Mouse (Mus musculus): ENCODE measurements at regions not wholly inside any gene's neighbourhood (a gene's known extent, or its start where the extent isn't known, plus 50 kb on each side); places are given as distances from the start of the nearest gene placed in this dataset.

GRCm38 (mm10) chr13:37468304-37469178 lies 123.5 kb downstream of the Ly86 start:
- no peak for DNase-seq

- DNase-seq: no peak
These were observed 125.4 kb downstream of the Ly86 start for GRCm38 (mm10) chr13:37470230-37470907.

- no peak for DNase-seq
These were observed 128.4 kb downstream of the Ly86 start for GRCm38 (mm10) chr13:37473359-37473758.

- DNase-seq: no peak
These were observed 130.8 kb downstream of the Ly86 start for GRCm38 (mm10) chr13:37475804-37476203.

- DNase-seq: no peak
These were observed 131.4 kb downstream of the Ly86 start for GRCm38 (mm10) chr13:37476256-37477053.

- DNase-seq: no peak
These were observed 132.3 kb downstream of the Ly86 start for GRCm38 (mm10) chr13:37477342-37477741.

GRCm38 (mm10) chr13:37477749-37478548 lies 132.9 kb downstream of the Ly86 start:
- peak; percentile 73 for DNase-seq

- DNase-seq: no peak
These were observed 134.2 kb downstream of the Ly86 start for GRCm38 (mm10) chr13:37479182-37479691.

GRCm38 (mm10) chr13:37481514-37481913 lies 136.5 kb downstream of the Ly86 start:
- DNase-seq: no peak

- peak; percentile 49 for DNase-seq
These were observed 137.0 kb downstream of the Ly86 start for GRCm38 (mm10) chr13:37482038-37482437.

GRCm38 (mm10) chr13:37482589-37482988 lies 137.6 kb downstream of the Ly86 start:
- peak; percentile 80 for DNase-seq

GRCm38 (mm10) chr13:37483010-37483855 lies 138.2 kb downstream of the Ly86 start:
- peak; percentile 65 for DNase-seq

GRCm38 (mm10) chr13:37484631-37485030 lies 139.6 kb downstream of the Ly86 start:
- no peak for DNase-seq

GRCm38 (mm10) chr13:37492115-37493001 lies 147.3 kb downstream of the Ly86 start:
- no peak for DNase-seq

- no peak for DNase-seq
These were observed 148.3 kb downstream of the Ly86 start for GRCm38 (mm10) chr13:37493331-37493730.

GRCm38 (mm10) chr13:37495272-37495932 lies 150.4 kb downstream of the Ly86 start:
- no peak for DNase-seq

GRCm38 (mm10) chr13:37497986-37498385 lies 153.0 kb downstream of the Ly86 start:
- no peak for DNase-seq

- peak; percentile 45 for DNase-seq
These were observed 155.8 kb downstream of the Ly86 start for GRCm38 (mm10) chr13:37500668-37501286.

GRCm38 (mm10) chr13:37503449-37503848 lies 158.4 kb downstream of the Ly86 start:
- DNase-seq: no peak
